Mouse (Mus musculus) G1E (cell line): ENCODE data around the gene Armc6. TPM values are rescaled to one million over a fixed set of nuclear protein-coding genes. Genes with fewer than 3 reads are reported as not detected.
A peak's percentile ranks its signal among the peaks of the same experiment; 100 is the strongest.

Source experiments
- ATAC-seq: 2 replicates; pipeline ENCODE4 v1.8.0; 2016; ENCODE audit warnings: mild to moderate bottlenecking; ENCODE audit not compliant: insufficient number of reproducible peaks, poor library complexity, low FRiP score, severe bottlenecking; ENCODE audit errors: extremely low read depth
- DNase-seq: peaks from one replicate; pipeline ENCODE4 v3.0.0; 2012; ENCODE audit warnings: low spot score
- H3K27me3 ChIP-seq: 2 replicates; pipeline ENCODE4 v1.6.1; 2012; ENCODE audit warnings: mild to moderate bottlenecking, low read length, inconsistent platforms; ENCODE audit not compliant: insufficient read depth
- H3K36me3 ChIP-seq: replicated peaks from 2 replicates; pipeline ENCODE3; 2012; ENCODE audit warnings: mild to moderate bottlenecking, inconsistent platforms
- H3K4me1 ChIP-seq: 2 replicates; pipeline ENCODE4 v1.6.1; 2012; ENCODE audit warnings: low read depth, low read length, inconsistent platforms, mixed read lengths; ENCODE audit not compliant: insufficient read depth
- H3K4me3 ChIP-seq: 2 replicates; pipeline ENCODE4 v1.5.1; 2012; ENCODE audit warnings: low read depth, mild to moderate bottlenecking, inconsistent platforms, low read length, moderate library complexity, mixed read lengths
- H3K9me3 ChIP-seq: replicated peaks from 2 replicates; pipeline ENCODE4 v1.6.1; 2012; ENCODE audit warnings: inconsistent platforms
- CTCF ChIP-seq: IDR thresholded peaks from 2 replicates; pipeline ENCODE4 v1.5.1; 2012; ENCODE audit warnings: low read depth, low read length, inconsistent platforms, mixed read lengths
- GATA1 ChIP-seq: IDR thresholded peaks from 2 replicates; pipeline ENCODE4 v1.6.1; 2012; ENCODE audit warnings: borderline replicate concordance, low read length, inconsistent platforms, mixed read lengths
- GATA2 ChIP-seq: IDR thresholded peaks from 2 replicates; pipeline ENCODE4 v1.6.1; 2012; ENCODE audit warnings: low read depth, low read length, inconsistent platforms, borderline replicate concordance
- POLR2AphosphoS5 ChIP-seq: IDR thresholded peaks from 2 replicates; pipeline ENCODE4 v1.6.1; 2012; ENCODE audit warnings: low read depth, low read length, inconsistent platforms; ENCODE audit not compliant: insufficient replicate concordance
- TAL1 ChIP-seq: conservative IDR thresholded peaks from 2 replicates; pipeline ENCODE4 v1.6.1; 2012; ENCODE audit warnings: low read depth, low read length, inconsistent platforms, mixed read lengths
- polyA plus RNA-seq: library from polyadenylated mRNA; stranded (reverse); fragments of >175 nt; gene quantifications from 2 replicates; pipeline ENCODE4 v1.2.3, GENCODE M21; 2012
- total RNA-seq, 2 experiments: library from RNA; stranded (forward) in 1 of 2; stranded (reverse) in 1 of 2; fragments of 200-1000 nt in 1 of 2; fragments of >200 nt in 1 of 2; fragmentation: Nextera tagmentation in 1 of 2; gene quantifications; 2 replicates each; pipeline ENCODE4 v1.2.3; 2014 to 2017

Armc6 gene
- total and polyA plus RNA-seq, 3 experiments: 9.3 to 15.2 (median 13.9) TPM

DNA sequence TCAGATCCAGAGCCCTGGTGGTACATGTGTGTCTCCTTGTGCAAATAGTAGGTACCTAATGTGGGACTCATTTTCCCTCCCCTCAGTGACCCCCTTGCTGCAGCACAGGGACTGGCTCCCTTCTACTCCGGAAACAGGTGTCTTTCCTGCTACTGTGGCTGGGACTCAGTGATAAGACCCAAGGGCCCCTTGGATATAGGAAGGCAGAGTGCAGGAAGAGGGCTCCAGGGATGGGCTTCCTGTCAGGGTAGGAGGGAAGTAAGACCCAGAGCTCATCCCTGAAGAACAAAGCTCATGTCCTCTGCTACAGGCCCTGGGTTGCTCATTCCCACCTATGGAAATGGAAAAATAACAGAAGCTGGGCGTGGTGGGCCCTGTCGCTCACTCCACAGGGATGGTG lies 42.2 kb upstream of the Armc6 start:
- no peak; the same call in 1 of the 2 replicates for TF ChIP-seq TAL1
- no peak for TF ChIP-seq GATA2
- no peak for TF ChIP-seq CTCF
- no peak for TF ChIP-seq GATA1
- TF ChIP-seq POLR2AphosphoS5: no peak
- DNase-seq (no peak), ATAC-seq (no peak)
- Histone ChIP-seq H3K27me3 (peaks cover 50% of the 10 kb centered on the region), H3K4me1 (peaks cover 40% of the 10 kb centered on the region), H3K4me3 (no peak overlapping the region), H3K9me3 (no peaks in the 10 kb centered on the region), H3K36me3 (no peaks in the 10 kb centered on the region)

DNA sequence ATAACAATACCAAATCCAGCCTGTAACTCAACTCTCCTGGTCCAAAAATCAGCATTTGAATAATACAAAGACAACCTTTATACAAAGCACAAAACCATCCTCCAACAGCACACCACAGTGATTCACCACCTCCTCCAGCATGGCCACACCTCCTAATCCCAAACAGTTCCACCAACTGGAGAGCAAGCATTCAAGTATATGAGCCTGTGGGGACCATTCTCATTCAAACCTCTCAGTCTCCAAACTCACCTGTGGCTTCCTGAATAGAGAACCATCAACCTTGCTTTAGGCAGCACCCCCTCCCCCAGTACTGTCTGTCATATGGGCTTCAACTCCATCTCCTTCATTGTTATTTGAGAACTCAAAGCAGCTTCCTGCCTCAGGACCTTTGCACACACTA lies 40.1 kb upstream of the Armc6 start:
- H3K4me3 ChIP-seq: no peak overlapping the region
- no peak for TF ChIP-seq TAL1
- no peak for TF ChIP-seq CTCF
- no peak for TF ChIP-seq POLR2AphosphoS5
- no peak for TF ChIP-seq GATA2
- TF ChIP-seq GATA1: no peak
- H3K9me3 ChIP-seq: no peaks in the 10 kb centered on the region
- ATAC-seq: no peak
- H3K36me3 ChIP-seq: no peaks in the 10 kb centered on the region
- peaks cover 41% of the 10 kb centered on the region for H3K4me1 ChIP-seq
- no peak for DNase-seq
- peaks cover 32% of the 10 kb centered on the region for H3K27me3 ChIP-seq

DNA sequence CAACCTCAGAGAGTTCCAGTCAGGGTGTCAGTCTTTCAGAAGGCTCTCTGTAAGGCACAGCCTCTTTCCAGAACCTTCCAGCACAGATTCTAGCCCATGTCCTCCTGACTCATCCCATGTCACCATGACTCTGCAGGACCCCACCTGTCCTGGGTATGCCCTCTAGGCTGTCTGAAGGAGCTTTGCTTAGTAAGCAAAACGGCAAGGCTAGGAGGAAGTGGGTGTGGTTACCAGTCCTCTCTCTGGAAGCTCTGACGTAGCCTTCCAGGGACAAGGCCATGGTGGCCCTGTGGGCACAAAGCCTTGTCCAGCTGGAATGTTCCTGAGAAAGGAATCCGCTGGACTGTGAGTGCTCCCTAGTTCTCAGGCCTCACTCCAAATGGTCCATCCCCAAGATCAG lies 38.7 kb upstream of the Armc6 start:
- H3K4me1 ChIP-seq: peaks cover 41% of the 10 kb centered on the region
- H3K4me3 ChIP-seq: no peak overlapping the region
- TF ChIP-seq POLR2AphosphoS5 (no peak), CTCF (no peak), GATA1 (no peak), TAL1 (no peak), GATA2 (no peak)
- no peaks in the 10 kb centered on the region for H3K9me3 ChIP-seq
- H3K27me3 ChIP-seq: peaks cover 18% of the 10 kb centered on the region
- ATAC-seq (peak; percentile 45; the same call in 1 of the 2 replicates), DNase-seq (peak; percentile 47)
- no peaks in the 10 kb centered on the region for H3K36me3 ChIP-seq

DNA sequence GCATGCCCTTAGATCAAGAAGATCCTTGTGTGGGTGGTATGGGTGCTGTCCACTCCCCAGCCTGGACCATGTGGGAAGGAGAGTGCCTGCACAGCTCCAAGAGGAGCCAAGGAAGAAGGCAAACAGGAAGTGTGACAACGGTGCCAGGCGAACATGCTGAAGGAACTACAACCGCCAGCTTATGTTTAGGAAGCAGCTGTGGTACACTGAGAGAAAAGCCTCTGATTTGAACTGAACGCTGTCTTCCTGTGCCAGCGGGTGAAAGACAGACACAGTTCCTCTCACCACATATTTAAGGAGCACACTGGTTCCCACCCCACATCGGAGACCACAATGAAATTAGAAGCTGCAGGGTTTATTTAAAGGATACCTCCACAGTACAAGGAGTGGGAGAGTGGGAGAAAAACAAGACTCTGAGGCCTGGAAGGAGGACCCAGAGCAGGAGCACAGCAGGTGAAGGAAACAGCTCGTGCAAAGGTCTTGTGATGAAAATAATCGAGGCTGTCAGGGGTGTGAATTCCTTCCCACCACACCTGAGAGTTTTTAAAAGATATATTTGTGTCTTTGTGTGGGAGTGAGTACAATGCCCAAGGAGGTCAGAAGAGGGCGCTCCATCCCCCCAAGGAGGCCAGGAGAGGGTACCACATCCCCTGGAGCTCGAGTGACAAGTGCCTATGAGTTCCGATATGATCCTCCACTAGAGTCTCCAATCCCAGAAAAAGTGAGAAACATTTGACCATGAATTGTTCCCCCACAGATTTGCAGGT lies 34.7 kb upstream of the Armc6 start:
- Histone ChIP-seq H3K9me3 (no peaks in the 10 kb centered on the region), H3K4me1 (peaks cover 28% of the 10 kb centered on the region), H3K4me3 (no peak overlapping the region), H3K27me3 (no peaks in the 10 kb centered on the region), H3K36me3 (peaks cover 26% of the 10 kb centered on the region)
- TF ChIP-seq GATA1: no peak
- no peak for TF ChIP-seq TAL1
- no peak for TF ChIP-seq POLR2AphosphoS5
- TF ChIP-seq GATA2: no peak
- no peak for TF ChIP-seq CTCF
- DNase-seq (no peak), ATAC-seq (no peak)

DNA sequence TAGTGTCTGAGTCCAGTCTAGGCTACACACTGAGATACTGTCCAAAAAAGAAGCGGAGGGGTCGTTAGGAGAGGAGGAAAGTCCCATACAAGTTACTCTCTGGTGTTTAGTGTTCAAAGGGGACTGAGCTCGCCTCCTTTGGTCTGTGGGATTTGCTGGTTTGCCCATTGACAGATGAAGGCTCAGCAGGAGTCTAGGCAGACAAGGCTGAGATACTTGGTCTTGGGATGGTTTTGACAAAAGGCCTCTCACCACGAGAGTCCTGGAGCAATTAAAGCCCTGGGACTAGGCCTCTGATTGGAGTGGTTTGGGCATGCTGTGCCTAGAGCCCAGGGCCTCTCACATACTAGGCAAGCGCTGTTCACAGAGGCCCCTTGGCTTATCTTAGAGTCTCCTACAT lies 34.0 kb upstream of the Armc6 start:
- Histone ChIP-seq H3K27me3 (no peaks in the 10 kb centered on the region), H3K4me3 (no peak overlapping the region), H3K36me3 (peaks cover 33% of the 10 kb centered on the region), H3K9me3 (no peaks in the 10 kb centered on the region), H3K4me1 (peaks cover 26% of the 10 kb centered on the region)
- TF ChIP-seq POLR2AphosphoS5: no peak
- no peak for TF ChIP-seq CTCF
- TF ChIP-seq TAL1: no peak
- no peak for TF ChIP-seq GATA2
- no peak for TF ChIP-seq GATA1
- no peak for ATAC-seq
- DNase-seq: no peak

DNA sequence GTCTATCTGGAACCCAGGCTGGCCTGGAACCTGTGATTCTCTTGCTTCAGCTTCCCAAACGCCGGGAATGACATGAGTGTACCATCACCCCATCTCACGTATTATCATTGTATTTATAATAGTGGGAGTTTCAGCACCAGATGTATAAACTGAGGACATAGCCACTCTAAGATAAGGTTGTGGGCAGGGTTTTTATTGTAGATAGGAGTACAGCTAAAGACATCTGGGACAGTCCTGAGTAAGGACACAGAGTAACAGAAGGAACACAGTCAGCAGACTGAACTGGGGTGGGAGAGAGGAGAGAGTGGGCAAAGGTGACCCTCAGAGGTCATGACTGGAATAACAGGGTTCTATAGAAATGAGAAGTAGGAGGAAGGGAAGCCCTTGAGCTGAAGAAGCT lies 33.4 kb upstream of the Armc6 start:
- Histone ChIP-seq H3K4me1 (peaks cover 20% of the 10 kb centered on the region), H3K27me3 (no peaks in the 10 kb centered on the region), H3K4me3 (no peak overlapping the region), H3K36me3 (peaks cover 39% of the 10 kb centered on the region), H3K9me3 (no peaks in the 10 kb centered on the region)
- ATAC-seq (no peak), DNase-seq (no peak)
- no peak for TF ChIP-seq POLR2AphosphoS5
- no peak for TF ChIP-seq TAL1
- no peak for TF ChIP-seq GATA2
- TF ChIP-seq CTCF: no peak
- TF ChIP-seq GATA1: no peak
